Mouse (Mus musculus): ENCODE measurements around the gene Olfr1178. TPM values are rescaled to one million over a fixed set of nuclear protein-coding genes. Genes with fewer than 3 reads are reported as not detected.

The Olfr1178 gene
- total and polyA plus RNA-seq, 2 experiments = not detected

- H3K79me2 ChIP-seq (ENCODE audit: control insufficient read depth, insufficient read depth, low read length) = no peaks in the 10 kb centered on the region
- no peak within 1 kb of the TSS for H3K4me3 ChIP-seq (ENCODE audit: insufficient read depth, low read depth, low read length)
- H3K9ac ChIP-seq (ENCODE audit: low read depth, low read length) = no peak within 1 kb of the TSS
- no peaks in the 10 kb centered on the region for H3K27me3 ChIP-seq (ENCODE audit: control insufficient read depth, insufficient read depth, low read length)
- no peaks in the 10 kb centered on the region for H3K4me1 ChIP-seq (ENCODE audit: control insufficient read depth, insufficient read depth, low read length)
- no peaks in the 10 kb centered on the region for H3K36me3 ChIP-seq (ENCODE audit: control insufficient read depth, insufficient read depth, low read length)
- no peak within 1 kb of the TSS for H3K27ac ChIP-seq (replicated peaks; ENCODE audit: insufficient read depth, low read depth, low read length)
- no peak for TF ChIP-seq POLR2A (IDR thresholded peaks at IDR 0.05; ENCODE audit: extremely low read depth, insufficient read depth, low read length)
- no peak for TF ChIP-seq CTCF (IDR thresholded peaks at IDR 0.05; ENCODE audit: low read depth, low read length)
- no peak for DNase-seq (ENCODE audit: extremely low read depth, low read depth, low spot score)
- 79% methylated on average over 1 of the region's 1 CpGs for WGBS
Observed at GRCm38 (mm10) chr2:88449031-88449430, 62.2 kb downstream of the Olfr1178 start, which contains the start of gene Gm13757. Gene Gm13757 (minus strand): TSS chr2:88449131.

Other genes with a start within 250 kb of the Olfr1178 start
- not detected in 2 replicates for gene Olfr1167, start 231.9 kb upstream of the Olfr1178 start, total RNA-seq (2014; rRNA removed)
- not detected in 2 replicates for gene Olfr1167, start 231.9 kb upstream of the Olfr1178 start, polyA plus RNA-seq (2012; rRNA removed)
- not detected in 2 replicates for gene Olfr1168, start 205.2 kb upstream of the Olfr1178 start, total RNA-seq (2014; rRNA removed)
- not detected in 2 replicates for gene Olfr1168, start 205.2 kb upstream of the Olfr1178 start, polyA plus RNA-seq (2012; rRNA removed)
- gene Olfr1170, start 158.7 kb upstream of the Olfr1178 start, total RNA-seq (2014; rRNA removed) = not detected in 2 replicates
- not detected in 2 replicates for gene Olfr1170, start 158.7 kb upstream of the Olfr1178 start, polyA plus RNA-seq (2012; rRNA removed)
- not detected in 2 replicates for gene Olfr1173, start 107.2 kb upstream of the Olfr1178 start, total RNA-seq (2014; rRNA removed)
- not detected in 2 replicates for gene Olfr1173, start 107.2 kb upstream of the Olfr1178 start, polyA plus RNA-seq (2012; rRNA removed)
- gene Olfr1174-ps, start 71.9 kb upstream of the Olfr1178 start, total RNA-seq (2014; rRNA removed) = not detected in 2 replicates
- gene Olfr1174-ps, start 71.9 kb upstream of the Olfr1178 start, polyA plus RNA-seq (2012; rRNA removed) = not detected in 2 replicates
- not detected in 2 replicates for gene Olfr1175-ps, start 59.8 kb upstream of the Olfr1178 start, total RNA-seq (2014; rRNA removed)
- gene Olfr1175-ps, start 59.8 kb upstream of the Olfr1178 start, polyA plus RNA-seq (2012; rRNA removed) = not detected in 2 replicates
- not detected in 2 replicates for gene Olfr1176, start 50.3 kb upstream of the Olfr1178 start, total RNA-seq (2014; rRNA removed)
- not detected in 2 replicates for gene Olfr1176, start 50.3 kb upstream of the Olfr1178 start, polyA plus RNA-seq (2012; rRNA removed)
- not detected in 2 replicates for gene Olfr1177-ps, start 40.6 kb upstream of the Olfr1178 start, total RNA-seq (2014; rRNA removed)
- not detected in 2 replicates for gene Olfr1177-ps, start 40.6 kb upstream of the Olfr1178 start, polyA plus RNA-seq (2012; rRNA removed)
- not detected in 2 replicates for gene Olfr1179, start 19.4 kb downstream of the Olfr1178 start, total RNA-seq (2014; rRNA removed)
- gene Olfr1179, start 19.4 kb downstream of the Olfr1178 start, polyA plus RNA-seq (2012; rRNA removed) = not detected in 2 replicates
- not detected in 2 replicates for gene Olfr1180, start 32.1 kb downstream of the Olfr1178 start, total RNA-seq (2014; rRNA removed)
- gene Olfr1180, start 32.1 kb downstream of the Olfr1178 start, polyA plus RNA-seq (2012; rRNA removed) = not detected in 2 replicates
- not detected in 2 replicates for gene Olfr1181, start 39.1 kb downstream of the Olfr1178 start, total RNA-seq (2014; rRNA removed)
- not detected in 2 replicates for gene Olfr1181, start 39.1 kb downstream of the Olfr1178 start, polyA plus RNA-seq (2012; rRNA removed)
- gene Gm13757, start 62.1 kb downstream of the Olfr1178 start, total RNA-seq (2014; rRNA removed) = not detected in 2 replicates
- gene Gm13757, start 62.1 kb downstream of the Olfr1178 start, polyA plus RNA-seq (2012; rRNA removed) = not detected in 2 replicates
- not detected in 2 replicates for gene Olfr1183, start 67.8 kb downstream of the Olfr1178 start, total RNA-seq (2014; rRNA removed)
- not detected in 2 replicates for gene Olfr1183, start 67.8 kb downstream of the Olfr1178 start, polyA plus RNA-seq (2012; rRNA removed)
- not detected in 2 replicates for gene Olfr1184, start 96.5 kb downstream of the Olfr1178 start, total RNA-seq (2014; rRNA removed)
- not detected in 2 replicates for gene Olfr1184, start 96.5 kb downstream of the Olfr1178 start, polyA plus RNA-seq (2012; rRNA removed)
- gene Olfr1185-ps1, start 106.3 kb downstream of the Olfr1178 start, total RNA-seq (2014; rRNA removed) = not detected in 2 replicates
- not detected in 2 replicates for gene Olfr1185-ps1, start 106.3 kb downstream of the Olfr1178 start, polyA plus RNA-seq (2012; rRNA removed)
- gene Olfr1186, start 131.5 kb downstream of the Olfr1178 start, total RNA-seq (2014; rRNA removed) = not detected in 2 replicates
- not detected in 2 replicates for gene Olfr1186, start 131.5 kb downstream of the Olfr1178 start, polyA plus RNA-seq (2012; rRNA removed)
- gene Olfr1188, start 169.9 kb downstream of the Olfr1178 start, total RNA-seq (2014; rRNA removed) = not detected in 2 replicates
- gene Olfr1188, start 169.9 kb downstream of the Olfr1178 start, polyA plus RNA-seq (2012; rRNA removed) = not detected in 2 replicates
- gene Olfr1189, start 199.4 kb downstream of the Olfr1178 start, total RNA-seq (2014; rRNA removed) = not detected in 2 replicates
- gene Olfr1189, start 199.4 kb downstream of the Olfr1178 start, polyA plus RNA-seq (2012; rRNA removed) = not detected in 2 replicates

All from liver, adult 2 months (tissue).